Mouse (Mus musculus) urinary bladder, postnatal 36 days (tissue): ENCODE measurements around the gene Gm11938.
"Not testable (repeated sequence)": the region's sequence is repeated elsewhere in the genome, so short reads cannot be mapped to it uniquely, and the experiment has no call there.

Source experiments
- DNase-seq, 2 experiments: peaks; one replicate each; pipeline ENCODE4 v3.0.0; 2022; ENCODE audit warnings: low spot score in 2 of 2, mixed read lengths in 1 of 2

Gm11938 gene

GRCm38 (mm10) chr11:99603208-99603607, at the start of gene Gm11938:
Gm11938 (minus strand) TSS chr11:99603308.
- DNase-seq: not testable (repeated sequence)

GRCm38 (mm10) chr11:99650136-99650535, 47.0 kb upstream of the Gm11938 start, which contains the start of gene Gm11555:
Gm11555 (minus strand) TSS chr11:99650236.
- DNase-seq: no peak

- DNase-seq: no peak
Observed at GRCm38 (mm10) chr11:99646444-99646843, 43.3 kb upstream of the Gm11938 start.

GRCm38 (mm10) chr11:99644351-99644750, 41.2 kb upstream of the Gm11938 start:
- DNase-seq: no peak

- DNase-seq: not testable (repeated sequence)
Observed at GRCm38 (mm10) chr11:99643635-99644139, 40.6 kb upstream of the Gm11938 start, which contains the start of gene Krtap4-7. Krtap4-7 (minus strand) TSS chr11:99644089.

GRCm38 (mm10) chr11:99640926-99641325, 37.8 kb upstream of the Gm11938 start:
- DNase-seq: no peak

GRCm38 (mm10) chr11:99637086-99637485, 34.0 kb upstream of the Gm11938 start:
- no peak for DNase-seq

- DNase-seq: no peak
Observed at GRCm38 (mm10) chr11:99634653-99635134, 31.6 kb upstream of the Gm11938 start, which contains the start of gene Krtap4-2. Krtap4-2 (minus strand) TSS chr11:99635084.

- DNase-seq: no peak
Observed at GRCm38 (mm10) chr11:99633293-99633692, 30.2 kb upstream of the Gm11938 start.

- DNase-seq: no peak
Observed at GRCm38 (mm10) chr11:99630890-99631289, 27.8 kb upstream of the Gm11938 start.

- no peak for DNase-seq
Observed at GRCm38 (mm10) chr11:99628138-99628537, 25.0 kb upstream of the Gm11938 start, which contains the start of gene Krtap4-1. Krtap4-1 (minus strand) TSS chr11:99628238.

GRCm38 (mm10) chr11:99620335-99620734, 17.2 kb upstream of the Gm11938 start, which contains the start of gene Gm11562:
Gm11562 (minus strand) TSS chr11:99620435.
- DNase-seq: no peak

- no peak for DNase-seq
Observed at GRCm38 (mm10) chr11:99614796-99615363, 11.8 kb upstream of the Gm11938 start, which contains the start of gene Krtap2-4. Krtap2-4 (minus strand) TSS chr11:99614846.

- DNase-seq: not testable (repeated sequence)
Observed at GRCm38 (mm10) chr11:99610089-99610488, 7.0 kb upstream of the Gm11938 start, which contains the start of gene Gm11937. Gm11937 (minus strand) TSS chr11:99610189.

GRCm38 (mm10) chr11:99609126-99609525, 6.0 kb upstream of the Gm11938 start:
- no peak for DNase-seq

- not testable (repeated sequence) for DNase-seq
Observed at GRCm38 (mm10) chr11:99597742-99598141, 5.4 kb downstream of the Gm11938 start, which contains the start of gene Krtap9-3. Krtap9-3 (minus strand) TSS chr11:99598105.

GRCm38 (mm10) chr11:99590981-99591380, 12.1 kb downstream of the Gm11938 start, which contains the start of gene Krtap1-3:
Krtap1-3 (minus strand) TSS chr11:99591339.
- no peak for DNase-seq

GRCm38 (mm10) chr11:99585096-99585495, 18.0 kb downstream of the Gm11938 start:
- DNase-seq: no peak

GRCm38 (mm10) chr11:99583245-99583704, 19.8 kb downstream of the Gm11938 start, which contains the start of gene Krtap1-4:
Krtap1-4 (minus strand) TSS chr11:99583654.
- no peak for DNase-seq

GRCm38 (mm10) chr11:99581564-99581963, 21.5 kb downstream of the Gm11938 start:
- DNase-seq: no peak

- DNase-seq: no peak
Observed at GRCm38 (mm10) chr11:99581051-99581450, 22.1 kb downstream of the Gm11938 start.

- DNase-seq: no peak
Observed at GRCm38 (mm10) chr11:99580636-99581035, 22.5 kb downstream of the Gm11938 start, which contains the start of gene Krtap1-5. Krtap1-5 (minus strand) TSS chr11:99581016.
